7 mouse cellular contexts compared by ENCODE assay signal in the genomic region with DNA sequence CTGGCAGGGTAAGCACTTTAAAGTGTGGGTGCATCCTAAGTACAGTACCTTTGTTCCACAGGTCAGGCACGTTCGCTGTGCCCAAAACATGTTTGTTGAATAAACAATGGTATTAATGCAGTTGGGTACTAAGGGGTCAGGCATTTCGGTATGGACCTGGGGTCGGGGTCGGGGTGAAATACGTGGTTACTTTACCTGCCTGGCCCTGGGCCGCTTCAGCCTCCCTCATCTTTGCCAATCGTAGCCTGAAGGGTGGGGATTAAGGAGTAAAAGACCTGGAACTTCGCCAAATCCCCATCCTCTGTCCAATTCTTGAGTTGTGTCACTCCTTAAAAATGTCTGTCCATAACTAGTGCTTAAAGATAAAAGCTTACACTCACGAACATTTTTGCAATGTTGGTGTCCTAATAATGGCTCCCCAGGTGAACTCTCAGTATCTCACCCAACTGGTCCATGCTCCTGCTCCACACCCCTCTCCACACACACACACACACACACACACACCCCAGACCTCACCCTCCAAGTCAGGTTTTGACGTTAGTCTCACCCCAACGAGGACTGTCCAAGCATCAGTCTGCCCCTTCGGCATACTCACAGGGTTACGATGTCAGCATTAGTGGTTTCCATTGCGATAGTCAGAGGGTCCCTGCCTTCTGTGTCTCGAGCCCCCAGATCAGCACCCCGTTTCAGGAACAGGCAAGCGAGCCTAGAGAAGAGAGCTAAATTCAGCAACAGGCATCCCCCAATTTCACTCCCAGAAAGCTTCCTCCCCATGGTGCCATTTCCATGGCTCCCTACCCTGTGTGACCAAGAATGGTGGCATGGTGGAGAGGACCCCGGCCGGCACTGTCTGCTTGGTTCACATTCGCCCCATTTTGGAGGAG. TPM values are rescaled to one million over a fixed set of nuclear protein-coding genes. Genes with fewer than 3 reads are reported as not detected.
DNase-seq lines count a peak whose midpoint lies in the region; ATAC-seq and TF ChIP-seq lines count a peak whose summit lies in the region.

No protein-coding gene starts in this region.

- intact Hi-C loops in left cerebral cortex, postnatal 4 days (cut with DNase I): no loop called here

- 54% methylated on average over 21 of the region's 21 CpGs for WGBS in lung, embryonic 15.5 days
- 55% methylated on average over 21 of the region's 21 CpGs for WGBS in forebrain, embryonic 12.5 days
- WGBS in limb, embryonic 10.5 days: 65% methylated on average over 21 of the region's 21 CpGs
- WGBS in olfactory bulb, adult 2 months: 58% methylated on average over 21 of the region's 21 CpGs

- no peak for TF ChIP-seq CTCF in olfactory bulb, adult 2 months (IDR thresholded peaks at IDR 0.05; ENCODE audit: insufficient read depth, low read depth, low read length)

- no peaks in the 10 kb centered on the region for H3K9me3 ChIP-seq in lung, embryonic 15.5 days
- no peaks in the 10 kb centered on the region for H3K9me3 ChIP-seq in forebrain, embryonic 12.5 days
- no peaks in the 10 kb centered on the region for H3K9me3 ChIP-seq in limb, embryonic 10.5 days (replicated peaks)

- H3K4me2 ChIP-seq in lung, embryonic 15.5 days: peak overlapping the region; percentile 78
- H3K4me2 ChIP-seq in forebrain, embryonic 12.5 days: peak overlapping the region; percentile 69

- peak overlapping the region; percentile 51 for H3K9ac ChIP-seq in lung, embryonic 15.5 days
- H3K9ac ChIP-seq in forebrain, embryonic 12.5 days: peak overlapping the region; percentile 48; the same call in 1 of the 2 replicates

- H3K27ac ChIP-seq in lung, embryonic 15.5 days: peak overlapping the region; percentile 94
- H3K27ac ChIP-seq in forebrain, embryonic 12.5 days: no peak overlapping the region
- H3K27ac ChIP-seq in limb, embryonic 10.5 days: peak overlapping the region; percentile 87
- H3K27ac ChIP-seq in olfactory bulb, adult 2 months (ENCODE audit: insufficient read depth, low read depth, low read length): no peak overlapping the region

- H3K4me3 ChIP-seq in lung, embryonic 15.5 days: peak overlapping the region; percentile 51
- H3K4me3 ChIP-seq in forebrain, embryonic 12.5 days (replicated peaks): peak overlapping the region; percentile 43
- peak overlapping the region; percentile 58 for H3K4me3 ChIP-seq in limb, embryonic 10.5 days
- peak overlapping the region; percentile 48; the same call in 1 of the 2 replicates for H3K4me3 ChIP-seq in olfactory bulb, adult 2 months (ENCODE audit: insufficient read depth, low read depth, low read length)

- H3K36me3 ChIP-seq in lung, embryonic 15.5 days: no peaks in the 10 kb centered on the region
- no peaks in the 10 kb centered on the region for H3K36me3 ChIP-seq in forebrain, embryonic 12.5 days (replicated peaks)
- no peaks in the 10 kb centered on the region for H3K36me3 ChIP-seq in limb, embryonic 10.5 days

- H3K4me1 ChIP-seq in lung, embryonic 15.5 days: peaks cover 54% of the 10 kb centered on the region
- H3K4me1 ChIP-seq in forebrain, embryonic 12.5 days: peaks cover 34% of the 10 kb centered on the region
- H3K4me1 ChIP-seq in limb, embryonic 10.5 days: peaks cover 43% of the 10 kb centered on the region
- H3K4me1 ChIP-seq in olfactory bulb, adult 2 months (ENCODE audit: control insufficient read depth, insufficient read depth, low read length): peaks cover 18% of the 10 kb centered on the region

- no peak for TF ChIP-seq POLR2A in olfactory bulb, adult 2 months (IDR thresholded peaks at IDR 0.05; ENCODE audit: insufficient read depth, low read depth, low read length)

- no peak for ATAC-seq in lung, embryonic 15.5 days (ENCODE audit: borderline replicate concordance, extremely low read depth, low FRiP score, low TSS enrichment)
- no peak for ATAC-seq in forebrain, embryonic 12.5 days (ENCODE audit: low FRiP score)

- DNase-seq in lung, adult 18-20 months: no peak
- no peak for DNase-seq in limb, embryonic 10.5 days (ENCODE audit: low spot score)
- no peak for DNase-seq in left cerebral cortex, postnatal 4 days
- DNase-seq in thymus, postnatal 36 days: no peak

- H3K27me3 ChIP-seq in lung, embryonic 15.5 days: no peaks in the 10 kb centered on the region
- H3K27me3 ChIP-seq in forebrain, embryonic 12.5 days: peaks cover 31% of the 10 kb centered on the region
- no peaks in the 10 kb centered on the region for H3K27me3 ChIP-seq in limb, embryonic 10.5 days (ENCODE audit: low read depth, poor library complexity, severe bottlenecking)

RNA-seq across cellular contexts. Expression of gene Kctd11, which starts 0.8 kb away (rescaled TPM):
- polyA plus RNA-seq in lung, embryonic 15.5 days (2015; fragmentation: Nextera tagmentation; extraction: Ambion mirVana): 8.1 and 8.6 TPM in 2 replicates
- polyA plus RNA-seq in forebrain, embryonic 12.5 days (2016; fragmentation: Nextera tagmentation; extraction: Ambion mirVana): 1.7 and 2.5 TPM in 2 replicates
- polyA plus RNA-seq in limb, embryonic 10.5 days (2016; fragmentation: Nextera tagmentation; extraction: Ambion mirVana): 6.1 and 6.4 TPM in 2 replicates
- polyA plus RNA-seq in olfactory bulb, adult 2 months (2012; ENCODE audit: insufficient read depth, insufficient read length, low replicate concordance, missing spikeins): not detected in 2 replicates
- total RNA-seq in left cerebral cortex, postnatal 4 days (2021): 1 to 10 TPM in 1 of 2 experiments, under 1 TPM in 1; 0.38 to 1.0 TPM

RNA-seq across cellular contexts. Expression of gene Tmem95, which starts 4.2 kb away (rescaled TPM):
- polyA plus RNA-seq in lung, embryonic 15.5 days (2015; fragmentation: Nextera tagmentation; extraction: Ambion mirVana): not detected in 2 replicates
- polyA plus RNA-seq in forebrain, embryonic 12.5 days (2016; fragmentation: Nextera tagmentation; extraction: Ambion mirVana): not detected in 2 replicates
- polyA plus RNA-seq in limb, embryonic 10.5 days (2016; fragmentation: Nextera tagmentation; extraction: Ambion mirVana): not detected in 2 replicates
- not detected in 2 replicates for polyA plus RNA-seq in olfactory bulb, adult 2 months (2012; ENCODE audit: insufficient read depth, insufficient read length, low replicate concordance, missing spikeins)
- total RNA-seq in left cerebral cortex, postnatal 4 days (2021): not detected

RNA-seq across cellular contexts. Expression of gene Acap1, which starts 13.3 kb away (rescaled TPM):
- polyA plus RNA-seq in lung, embryonic 15.5 days (2015; fragmentation: Nextera tagmentation; extraction: Ambion mirVana): 1.4 and 5.0 TPM in 2 replicates
- 0.47 and 0.83 TPM in 2 replicates for polyA plus RNA-seq in forebrain, embryonic 12.5 days (2016; fragmentation: Nextera tagmentation; extraction: Ambion mirVana)
- polyA plus RNA-seq in limb, embryonic 10.5 days (2016; fragmentation: Nextera tagmentation; extraction: Ambion mirVana): 0.93 and 1.7 TPM in 2 replicates
- polyA plus RNA-seq in olfactory bulb, adult 2 months (2012; ENCODE audit: insufficient read depth, insufficient read length, low replicate concordance, missing spikeins): 120 TPM in 1 of 2 replicates, not detected in the other
- under 1 TPM; 0.50 to 0.72 TPM for total RNA-seq in left cerebral cortex, postnatal 4 days (2021)

RNA-seq across cellular contexts. Expression of gene 2810408A11Rik, which starts 18.8 kb away (rescaled TPM):
- polyA plus RNA-seq in lung, embryonic 15.5 days (2015; fragmentation: Nextera tagmentation; extraction: Ambion mirVana): 11.9 and 13.0 TPM in 2 replicates
- 22.4 TPM in 2 replicates for polyA plus RNA-seq in forebrain, embryonic 12.5 days (2016; fragmentation: Nextera tagmentation; extraction: Ambion mirVana)
- 20.2 and 25.8 TPM in 2 replicates for polyA plus RNA-seq in limb, embryonic 10.5 days (2016; fragmentation: Nextera tagmentation; extraction: Ambion mirVana)
- polyA plus RNA-seq in olfactory bulb, adult 2 months (2012; ENCODE audit: insufficient read depth, insufficient read length, low replicate concordance, missing spikeins): not detected in 2 replicates
- total RNA-seq in left cerebral cortex, postnatal 4 days (2021): 10 to 100 TPM in 1 of 2 experiments, 1 to 10 TPM in 1; 8.3 to 10.7 TPM

RNA-seq across cellular contexts. Expression of gene Neurl4, which starts 18.8 kb away (rescaled TPM):
- 7.1 and 8.0 TPM in 2 replicates for polyA plus RNA-seq in lung, embryonic 15.5 days (2015; fragmentation: Nextera tagmentation; extraction: Ambion mirVana)
- polyA plus RNA-seq in forebrain, embryonic 12.5 days (2016; fragmentation: Nextera tagmentation; extraction: Ambion mirVana): 18.9 and 19.3 TPM in 2 replicates
- 12.6 and 13.3 TPM in 2 replicates for polyA plus RNA-seq in limb, embryonic 10.5 days (2016; fragmentation: Nextera tagmentation; extraction: Ambion mirVana)
- not detected in 2 replicates for polyA plus RNA-seq in olfactory bulb, adult 2 months (2012; ENCODE audit: insufficient read depth, insufficient read length, low replicate concordance, missing spikeins)
- 100 to 1,000 TPM; 157 to 165 TPM for total RNA-seq in left cerebral cortex, postnatal 4 days (2021)

Comparison
In these comparisons a context has a peak if more than half of its experiments do, and no peak if none do; other contexts are left out.
1. H3K27ac ChIP-seq: peak in lung, embryonic 15.5 days (single experiment) and limb, embryonic 10.5 days (single experiment); none in forebrain, embryonic 12.5 days (single experiment) and olfactory bulb, adult 2 months (single experiment).
2. Peak in every context shown above with its lines, with median percentiles within 50 percentile points of each other: H3K4me3 ChIP-seq.